Mouse (Mus musculus) hindbrain, postnatal 0 days (tissue): Measurements from ENCODE around the gene E2f1. TPM values are rescaled to one million over a fixed set of nuclear protein-coding genes. Genes with fewer than 3 reads are reported as not detected.

ENCODE experiments used
- ATAC-seq: fragments of 200-750 bp; cut with Nextera tagmentation; 2 replicates; pipeline ENCODE4 v1.8.0; 2017; ENCODE audit warnings: mild to moderate bottlenecking, moderate TSS enrichment, moderate library complexity
- DNase-seq: peaks from one replicate; pipeline ENCODE4 v3.0.0-alpha.2; 2015; ENCODE audit warnings: low spot score
- H3K27ac ChIP-seq: fragments of 300-500 bp; sonication (generic); 2 replicates; pipeline ENCODE4 v1.5.1; 2014; ENCODE audit warnings: mild to moderate bottlenecking
- H3K27me3 ChIP-seq: fragments of 300-500 bp; sonication (generic); 2 replicates; pipeline ENCODE4 v1.6.1; 2014; ENCODE audit warnings: low read length, mixed read lengths; ENCODE audit not compliant: insufficient read depth
- H3K36me3 ChIP-seq: fragments of 300-500 bp; sonication (generic); 2 replicates; pipeline ENCODE4 v1.6.1; 2014; ENCODE audit warnings: low read length, mixed read lengths; ENCODE audit not compliant: insufficient read depth
- H3K4me1 ChIP-seq: fragments of 300-500 bp; sonication (generic); 2 replicates; pipeline ENCODE4 v1.6.1; 2014; ENCODE audit warnings: antibody characterized with exemption, low read length, mixed read lengths; ENCODE audit not compliant: insufficient read depth
- H3K4me2 ChIP-seq: fragments of 300-500 bp; sonication (generic); 2 replicates; pipeline ENCODE4 v1.6.1; 2014; ENCODE audit warnings: low read depth, mild to moderate bottlenecking, low read length, moderate library complexity, mixed read lengths
- H3K4me3 ChIP-seq: fragments of 300-500 bp; sonication (generic); 2 replicates; pipeline ENCODE4 v1.5.1; 2014; ENCODE audit warnings: low read length
- H3K9ac ChIP-seq: fragments of 300-500 bp; sonication (generic); replicated peaks from 2 replicates; pipeline ENCODE4 v1.6.1; 2014; ENCODE audit warnings: mild to moderate bottlenecking, low read length, moderate library complexity, mixed read lengths
- H3K9me3 ChIP-seq: fragments of 300-500 bp; sonication (generic); 2 replicates; pipeline ENCODE4 v1.6.1; 2016; ENCODE audit warnings: low read length, mixed read lengths
- CTCF ChIP-seq: IDR thresholded peaks from 2 replicates; pipeline ENCODE4 v1.5.1; 2016; ENCODE audit warnings: antibody characterized with exemption, control low read depth, low read depth
- WGBS: fragments of 180-500 bp; shearing (Covaris S2); extraction: QIAGEN DNeasy Blood & Tissue Kit; methylation state at CpG from one replicate; pipeline ENCODE4 v1.1.7; 2014; 5-methylcytosine and 5-hydroxymethylcytosine counted together
- polyA plus RNA-seq: library from polyadenylated mRNA; unstranded; fragments of >200 nt; fragmentation: Nextera tagmentation; extraction: Ambion mirVana; gene quantifications from 2 replicates; pipeline ENCODE4 v1.2.1, GENCODE M21; 2015
- total RNA-seq: library from RNA; depleted of rRNA; stranded (reverse); fragments of >200 nt; gene quantifications from 2 replicates; pipeline ENCODE4 v1.2.3, GENCODE M21; 2014; rRNA removed

E2f1 gene
- total RNA-seq (6.3 and 6.7 TPM in 2 replicates), polyA plus RNA-seq (8.4 and 8.7 TPM in 2 replicates)

DNA sequence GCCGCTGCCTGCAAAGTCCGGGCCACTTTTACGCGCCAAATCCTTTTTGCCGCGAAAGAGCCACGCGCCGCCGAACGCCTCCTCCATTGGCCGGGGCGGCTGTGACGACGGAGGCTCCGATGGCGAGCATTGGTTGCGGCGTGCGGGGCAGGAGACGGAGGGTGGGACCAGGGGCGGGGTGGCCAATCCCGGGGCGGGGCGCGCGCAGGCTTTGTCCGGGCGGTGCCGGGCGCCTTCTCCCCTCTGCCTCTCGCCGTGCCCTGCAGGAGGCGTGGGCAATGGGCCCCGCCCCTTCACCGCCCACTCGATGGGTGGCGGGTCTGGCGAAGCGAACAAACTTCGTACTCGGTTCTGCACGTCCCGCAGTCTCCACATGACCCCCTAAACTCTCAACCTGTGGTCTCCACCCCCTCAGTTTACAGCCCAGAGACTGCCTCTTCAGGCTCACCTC is at the start of gene E2f1:
TSS of gene E2f1 (minus strand) at position 57 of the 451 bp plus-strand sequence.
- Histone ChIP-seq H3K9me3 (no peaks in the 10 kb centered on the region), H3K4me1 (no peaks in the 10 kb centered on the region; the same call in 1 of the 2 replicates), H3K9ac (peak within 1 kb of the TSS; percentile 59), H3K27ac (peak within 1 kb of the TSS; percentile 74), H3K4me3 (peak within 1 kb of the TSS; percentile 74), H3K4me2 (peak within 1 kb of the TSS; percentile 92), H3K27me3 (no peaks in the 10 kb centered on the region), H3K36me3 (no peaks in the 10 kb centered on the region)
- WGBS: under 1% methylated on average over 29 of the region's 44 CpGs
- peak; percentile 97 for DNase-seq
- peak; percentile 98 for ATAC-seq
- peak; percentile 34 for TF ChIP-seq CTCF

DNA sequence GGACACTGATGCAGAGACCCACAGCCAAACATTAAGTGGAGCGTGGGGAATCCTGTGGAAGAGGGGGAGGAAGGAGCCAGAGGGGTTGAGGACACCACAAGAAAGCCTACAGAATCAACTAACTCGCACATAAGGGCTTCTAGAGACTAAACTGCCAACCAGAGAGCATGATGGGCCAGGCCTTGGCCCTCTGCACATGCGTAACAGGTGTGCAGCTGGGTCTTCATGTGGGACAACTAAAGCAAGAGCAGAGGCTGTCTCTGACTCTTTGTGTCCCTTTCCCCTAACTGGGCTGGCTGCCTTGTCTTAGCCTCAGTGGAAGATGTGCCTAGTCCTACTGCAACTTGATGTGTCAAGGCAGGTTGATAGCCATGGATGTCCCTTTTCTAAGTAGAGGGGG is 47.4 kb upstream of the E2f1 start:
- Histone ChIP-seq H3K27ac (no peak overlapping the region), H3K9me3 (no peaks in the 10 kb centered on the region), H3K4me1 (peaks cover 7% of the 10 kb centered on the region; the same call in 1 of the 2 replicates), H3K9ac (no peak overlapping the region), H3K4me2 (no peak overlapping the region), H3K36me3 (no peaks in the 10 kb centered on the region; the same call in 1 of the 2 replicates), H3K27me3 (no peaks in the 10 kb centered on the region), H3K4me3 (no peak overlapping the region)
- DNase-seq: no peak
- ATAC-seq: no peak
- 97% methylated on average over 3 of the region's 3 CpGs for WGBS
- no peak for TF ChIP-seq CTCF

DNA sequence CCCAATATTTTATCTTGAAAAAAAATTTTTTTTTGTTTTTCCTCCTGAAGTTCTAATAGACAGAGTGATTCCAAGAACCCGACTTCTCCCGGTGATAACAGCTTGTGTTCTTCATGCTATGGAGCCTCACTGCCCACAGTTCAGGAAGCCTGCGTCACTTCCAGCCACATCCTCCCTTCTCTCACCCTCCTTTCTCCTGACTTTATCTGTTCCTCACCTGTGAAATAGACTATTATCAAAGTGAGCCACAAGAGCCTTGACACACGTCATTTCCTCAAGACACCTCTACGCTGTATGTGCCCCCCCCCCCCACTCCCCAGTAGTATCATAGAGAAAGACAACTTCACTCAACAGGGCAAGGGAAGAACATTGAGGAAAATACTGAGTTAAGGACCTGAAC is 46.0 kb upstream of the E2f1 start:
- H3K4me3 ChIP-seq: no peak overlapping the region
- WGBS: 95% methylated on average over 5 of the region's 5 CpGs
- no peaks in the 10 kb centered on the region for H3K27me3 ChIP-seq
- H3K4me2 ChIP-seq: peak overlapping the region; percentile 60; the same call in 1 of the 2 replicates
- peaks cover 7% of the 10 kb centered on the region; the same call in 1 of the 2 replicates for H3K4me1 ChIP-seq
- no peaks in the 10 kb centered on the region for H3K9me3 ChIP-seq
- H3K27ac ChIP-seq: no peak overlapping the region
- no peaks in the 10 kb centered on the region for H3K36me3 ChIP-seq
- no peak for DNase-seq
- TF ChIP-seq CTCF: no peak
- H3K9ac ChIP-seq: no peak overlapping the region
- ATAC-seq: no peak

DNA sequence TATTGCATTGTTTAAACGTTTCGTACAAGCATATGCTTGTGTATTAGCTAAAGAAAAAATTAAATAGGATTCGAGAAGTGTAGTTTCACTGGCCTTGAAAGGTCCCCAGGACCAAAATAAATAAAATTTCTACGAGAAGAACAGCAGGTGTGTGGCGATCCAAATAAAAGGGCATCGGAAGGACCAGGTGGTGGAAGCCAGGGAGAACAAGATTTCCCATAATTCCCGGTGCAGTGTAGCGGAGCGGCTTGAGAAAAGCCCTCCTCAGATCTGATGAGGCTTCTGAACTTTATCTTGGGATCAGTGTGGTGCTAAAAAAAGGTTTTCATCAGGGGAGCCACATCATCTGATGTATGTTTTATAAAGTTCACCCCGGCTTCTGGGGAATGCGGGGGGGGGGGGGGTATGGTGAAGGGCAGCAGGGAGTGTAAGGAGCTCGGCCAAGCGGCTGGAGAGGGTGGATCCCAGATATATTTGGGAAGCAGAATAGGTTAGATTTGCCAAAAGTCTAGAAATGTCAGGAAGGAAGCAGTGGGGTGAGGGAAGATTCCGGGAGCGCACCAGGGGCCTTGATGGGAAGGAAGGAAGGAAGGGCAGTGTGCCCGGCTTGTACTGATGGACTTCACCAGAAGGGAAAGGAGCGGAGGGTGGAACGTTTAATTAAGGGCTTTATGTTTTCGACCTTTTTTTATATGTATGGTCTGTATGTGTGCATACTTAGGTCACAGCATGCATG is 45.3 kb upstream of the E2f1 start:
- Histone ChIP-seq H3K4me3 (no peak overlapping the region), H3K27ac (peak overlapping the region; percentile 91; the same call in 1 of the 2 replicates), H3K36me3 (no peaks in the 10 kb centered on the region), H3K4me1 (peaks cover 7% of the 10 kb centered on the region; the same call in 1 of the 2 replicates), H3K27me3 (no peaks in the 10 kb centered on the region), H3K9ac (no peak overlapping the region), H3K4me2 (peak overlapping the region; percentile 60), H3K9me3 (no peaks in the 10 kb centered on the region)
- DNase-seq (peak; percentile 28), ATAC-seq (no peak)
- WGBS: 61% methylated on average over 19 of the region's 19 CpGs
- no peak for TF ChIP-seq CTCF

DNA sequence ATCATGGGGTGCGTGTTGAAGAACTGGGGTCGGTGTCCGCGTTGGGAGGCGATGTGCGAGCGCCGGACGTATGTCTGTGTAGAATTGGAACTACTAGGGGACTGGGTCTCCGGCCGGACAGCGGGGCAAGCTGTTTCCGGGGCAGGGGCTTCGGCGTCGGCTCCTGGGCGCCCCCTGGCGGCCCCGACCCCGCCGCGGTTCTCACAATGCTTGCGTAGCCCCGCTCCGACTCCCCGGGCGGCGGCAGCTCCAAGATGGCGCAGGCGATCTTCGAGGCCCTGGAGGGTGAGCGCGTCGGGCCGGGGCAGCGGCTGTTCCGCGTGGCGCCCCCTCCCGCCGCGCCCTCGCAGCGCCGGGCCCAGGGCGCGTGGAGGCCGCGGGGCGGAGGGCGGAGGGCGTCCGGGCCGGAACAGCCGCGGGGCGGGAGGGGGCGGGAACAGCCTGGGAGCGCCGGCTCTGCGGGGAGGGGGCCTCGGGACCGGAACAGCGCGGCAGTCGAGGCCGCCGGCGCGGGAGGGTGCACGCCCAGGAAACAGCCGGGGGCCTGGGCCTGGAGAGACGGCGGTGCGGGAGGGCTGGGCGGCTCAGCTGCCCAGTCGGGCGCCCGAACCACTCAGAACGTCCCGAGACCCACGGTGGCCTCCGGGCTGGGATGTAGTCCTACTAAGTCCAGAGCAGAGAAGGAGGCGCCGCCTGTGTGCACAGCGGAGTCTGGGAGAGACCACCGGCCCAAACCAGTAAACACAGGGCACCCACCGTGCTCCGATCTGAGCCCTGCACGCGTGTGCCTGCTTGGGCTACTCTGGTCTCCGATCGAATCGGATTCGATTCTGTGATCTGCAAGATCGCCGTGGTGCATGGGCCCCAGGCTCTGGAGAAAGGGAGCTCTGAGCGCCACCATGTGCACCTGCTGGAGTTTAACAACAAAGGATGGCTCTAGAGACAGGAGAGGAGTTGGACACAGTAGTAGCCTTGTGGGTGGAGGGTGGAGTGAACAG is 43.7 kb upstream of the E2f1 start, which contains the start of the genes Zfp341 and 4930519P11Rik:
TSS of gene Zfp341 (plus strand) at position 180 of the 998 bp plus-strand sequence.
TSS of gene 4930519P11Rik (minus strand) at position 320 of the 998 bp plus-strand sequence.
- Histone ChIP-seq H3K27ac (peak within 1 kb of the TSS; percentile 91), H3K4me1 (peaks cover 7% of the 10 kb centered on the region; the same call in 1 of the 2 replicates), H3K4me2 (peak within 1 kb of the TSS; percentile 60), H3K9ac (peak within 1 kb of the TSS; percentile 75), H3K27me3 (no peaks in the 10 kb centered on the region), H3K4me3 (peak within 1 kb of the TSS; percentile 56), H3K9me3 (no peaks in the 10 kb centered on the region), H3K36me3 (no peaks in the 10 kb centered on the region)
- DNase-seq (peak; percentile 95), ATAC-seq (peak; percentile 95)
- peak; percentile 64 for TF ChIP-seq CTCF
- under 1% methylated on average over 65 of the region's 98 CpGs for WGBS

DNA sequence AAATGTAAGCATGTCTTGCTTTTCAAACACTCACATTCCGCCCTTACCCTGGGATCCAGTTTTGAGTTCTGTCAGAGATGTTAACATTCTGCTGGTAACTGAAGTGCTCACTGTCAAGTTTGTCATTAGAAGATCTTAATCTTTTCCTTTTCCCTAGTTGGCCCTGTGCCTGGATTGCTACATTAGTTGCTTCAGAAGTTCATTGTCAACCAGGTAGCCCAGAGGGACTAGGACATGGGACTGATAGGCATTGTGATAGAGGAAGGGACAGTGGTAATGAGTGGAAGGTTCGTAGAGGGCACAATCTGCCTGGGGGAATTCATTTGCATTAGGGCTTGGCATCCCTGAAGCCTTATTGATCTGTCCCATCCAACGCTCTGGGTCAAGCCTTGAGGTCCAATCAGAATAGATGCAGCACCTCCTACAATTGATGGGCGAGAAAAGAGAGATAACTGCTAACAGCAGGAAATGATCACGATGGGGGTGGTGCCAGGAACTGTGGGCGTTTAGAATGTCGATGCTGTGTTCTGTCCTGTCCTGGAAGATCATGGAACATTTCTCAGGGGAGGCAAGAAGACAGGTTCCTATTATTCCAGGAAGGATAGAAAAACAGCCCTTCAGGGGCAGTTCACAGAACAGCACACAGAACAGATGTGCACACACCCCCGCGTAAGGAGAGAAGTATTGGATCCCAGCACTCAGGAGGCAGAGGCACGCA is 39.5 kb upstream of the E2f1 start:
- 67% methylated on average over 10 of the region's 10 CpGs for WGBS
- Histone ChIP-seq H3K9ac (no peak overlapping the region), H3K36me3 (no peaks in the 10 kb centered on the region), H3K27me3 (no peaks in the 10 kb centered on the region), H3K9me3 (no peaks in the 10 kb centered on the region), H3K4me2 (no peak overlapping the region), H3K27ac (no peak overlapping the region), H3K4me1 (peaks cover 6% of the 10 kb centered on the region; the same call in 1 of the 2 replicates), H3K4me3 (no peak overlapping the region)
- DNase-seq: no peak
- no peak for TF ChIP-seq CTCF
- ATAC-seq: no peak
